Mouse (Mus musculus) frontal cortex, adult 2 months (tissue): ENCODE results near the gene Tbc1d4. TPM values are rescaled to one million over a fixed set of nuclear protein-coding genes. Genes with fewer than 3 reads are reported as not detected.
A peak's percentile ranks its signal among the peaks of the same experiment; 100 is the strongest.

Source experiments
- DNase-seq, 2 experiments: peaks; one replicate each; pipeline ENCODE4 v3.0.0; 2022; ENCODE audit warnings: low spot score in 1 of 2; ENCODE audit errors: extremely low spot score in 1 of 2
- polyA plus RNA-seq: library from polyadenylated mRNA; depleted of rRNA; stranded (reverse); fragments of >200 nt; gene quantifications from 2 replicates; pipeline ENCODE4 v1.2.3, GENCODE M21; 2012; rRNA removed

Gene Tbc1d4
- polyA plus RNA-seq, 1 experiment: 10.1 TPM

DNA sequence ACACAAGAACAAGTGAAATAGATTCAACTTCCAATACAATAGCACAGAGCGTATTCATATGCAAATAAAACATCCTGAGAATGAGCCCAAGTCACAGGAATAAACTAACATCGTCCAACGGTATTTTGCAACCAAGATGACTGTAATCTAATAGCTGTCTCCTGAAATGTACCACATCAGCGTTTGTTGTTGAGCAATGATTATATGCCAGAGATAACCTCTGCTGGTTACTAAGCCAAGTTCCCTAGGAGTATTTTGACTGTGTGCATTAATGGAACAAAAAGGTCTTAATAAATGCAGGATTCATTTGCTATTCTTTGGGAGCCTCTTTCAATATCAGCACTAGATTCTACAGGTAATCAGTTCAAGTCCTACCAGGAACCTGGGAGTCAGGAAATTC is 161.1 kb downstream of the Tbc1d4 start:
- no peak for DNase-seq

- DNase-seq: no peak
Measured at GRCm38 (mm10) chr14:101445205-101445604, 163.8 kb downstream of the Tbc1d4 start.

GRCm38 (mm10) chr14:101437925-101438324 is 171.1 kb downstream of the Tbc1d4 start:
- DNase-seq: no peak

DNA sequence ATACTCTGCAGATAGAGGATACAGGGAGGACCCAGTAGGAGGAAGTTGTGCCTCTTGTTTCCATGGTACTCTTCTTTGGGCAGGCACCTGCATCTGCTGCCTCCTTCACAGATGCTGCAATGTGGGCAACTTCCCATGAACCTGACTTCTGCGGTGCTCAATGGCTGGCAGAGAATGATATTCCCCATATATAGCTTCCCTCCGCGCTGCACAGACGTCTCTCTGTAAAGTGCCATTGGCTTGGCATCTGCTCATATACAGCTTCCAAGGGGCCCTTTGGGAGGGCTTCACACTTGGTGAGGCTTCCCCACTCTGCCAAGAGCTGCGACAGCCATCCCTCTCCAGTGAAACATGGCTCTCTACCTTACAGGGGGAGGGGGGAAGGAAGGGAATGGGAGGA is 178.5 kb downstream of the Tbc1d4 start:
- peak; percentile 7 to 45 for DNase-seq

- peak in 1 of 2 experiments; percentile 69 for DNase-seq
Measured at GRCm38 (mm10) chr14:101428805-101429516, 180.0 kb downstream of the Tbc1d4 start.

DNA sequence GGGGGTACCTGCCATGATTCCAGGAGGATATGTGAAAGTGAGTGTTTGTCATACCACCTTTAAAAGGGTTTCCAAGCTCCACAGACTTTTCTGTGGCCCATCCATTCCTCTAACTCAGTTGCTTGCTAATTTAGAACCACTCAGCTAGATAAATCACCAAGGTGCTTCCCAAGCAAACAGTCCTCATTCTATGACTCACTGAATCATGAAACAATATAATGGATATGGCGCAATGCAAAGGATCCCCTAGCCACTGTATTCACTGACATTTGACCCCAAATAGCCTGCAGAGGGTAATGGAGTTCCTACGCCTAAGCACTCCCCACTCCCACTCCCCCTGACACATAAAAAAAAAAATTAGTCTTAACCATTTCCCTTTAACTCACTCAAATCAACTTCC is 191.3 kb downstream of the Tbc1d4 start:
- no peak for DNase-seq

Other genes with a start within 250 kb of the Tbc1d4 start
- gene Commd6, start 31.5 kb upstream of the Tbc1d4 start, polyA plus RNA-seq: 52.0 and 59.8 TPM in 2 replicates
- 51.8 and 56.7 TPM in 2 replicates for gene Uchl3, start 44.8 kb upstream of the Tbc1d4 start, polyA plus RNA-seq
- gene Gm9922, start 120.6 kb upstream of the Tbc1d4 start, polyA plus RNA-seq: 0.42 TPM in 1 of 2 replicates, not detected in the other
- 25.3 and 43.6 TPM in 2 replicates for gene Lmo7, start 120.8 kb upstream of the Tbc1d4 start, polyA plus RNA-seq